Mouse (Mus musculus): ENCODE measurements around the gene Stk10. TPM values are rescaled to one million over a fixed set of nuclear protein-coding genes. Genes with fewer than 3 reads are reported as not detected.

Stk10 gene
- total RNA-seq, 2 experiments from 2014 or later: 7.5 to 8.3 TPM

- no peak for DNase-seq (ENCODE audit: low spot score in 2 of 2)
Observed at GRCm38 (mm10) chr11:32626079-32626478, 93.0 kb downstream of the Stk10 start.

DNA sequence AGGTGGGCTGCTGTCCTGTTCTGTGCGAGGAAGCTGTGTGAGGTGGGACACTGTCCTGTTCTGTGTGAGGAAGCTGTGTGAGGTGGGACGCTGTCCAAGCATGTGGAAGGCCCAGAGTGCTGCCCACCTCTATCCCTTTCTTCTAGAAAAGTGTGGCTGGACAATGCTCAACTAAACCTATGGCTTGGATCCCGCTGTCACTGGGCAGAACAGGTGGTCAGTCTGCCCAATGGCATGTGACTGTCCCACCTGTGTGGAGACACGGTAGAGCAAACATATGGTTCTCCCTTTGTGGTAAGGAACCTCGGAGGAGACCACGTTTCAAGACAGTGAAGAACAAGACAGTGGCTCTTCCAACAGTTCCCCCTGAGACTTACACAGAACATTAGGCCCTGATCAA, 94.8 kb downstream of the Stk10 start:
- no peak for DNase-seq (ENCODE audit: low spot score in 2 of 2)

DNA sequence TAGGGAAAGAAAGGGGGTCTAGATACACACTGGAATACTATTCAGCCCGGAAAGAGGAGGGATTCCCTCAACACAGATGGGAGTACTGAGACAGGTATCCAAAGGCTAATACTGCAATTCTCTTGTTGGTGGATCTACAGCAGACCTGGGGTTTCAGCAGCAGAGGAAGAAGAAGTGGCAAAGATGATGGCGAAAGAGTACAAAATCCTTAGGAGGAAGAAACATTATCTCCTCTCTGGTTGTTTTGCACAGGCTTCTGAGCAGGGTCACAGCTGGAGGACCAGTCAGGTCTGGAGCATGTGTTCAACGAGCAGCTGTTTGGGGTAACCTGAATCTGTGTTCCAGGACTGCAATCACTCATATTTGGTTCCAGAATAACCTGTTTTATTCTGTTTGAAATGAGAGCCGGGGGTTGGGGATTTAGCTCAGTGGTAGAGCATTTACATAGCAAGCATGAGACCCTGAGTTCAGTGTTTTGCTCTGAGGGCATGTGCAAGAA, 96.7 kb downstream of the Stk10 start:
- DNase-seq (ENCODE audit: low spot score in 2 of 2): no peak

DNA sequence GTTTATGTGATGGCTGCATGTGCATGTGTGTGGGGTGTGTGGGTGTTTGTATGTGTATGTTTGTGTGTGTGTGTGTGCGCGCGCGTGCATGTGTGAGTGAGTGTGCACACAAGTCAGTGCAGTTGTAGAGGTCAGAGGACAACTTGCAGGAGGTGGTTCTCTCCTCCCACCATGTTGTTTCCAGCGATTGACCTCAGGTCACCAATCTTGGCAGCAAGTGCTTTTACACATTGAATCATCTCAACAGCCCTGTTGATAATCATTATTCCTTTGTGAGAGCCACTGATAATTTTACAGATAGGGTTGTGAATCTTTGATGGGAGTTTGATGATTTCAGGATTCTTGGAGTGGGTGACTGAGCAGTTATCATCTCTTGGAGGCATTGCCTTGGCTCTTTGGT, 99.6 kb downstream of the Stk10 start:
- DNase-seq (ENCODE audit: low spot score in 2 of 2): no peak

GRCm38 (mm10) chr11:32633542-32633941, 100.4 kb downstream of the Stk10 start:
- no peak for DNase-seq (ENCODE audit: low spot score in 2 of 2)

- DNase-seq (ENCODE audit: low spot score in 2 of 2): no peak
Observed at GRCm38 (mm10) chr11:32634143-32634542, 101.0 kb downstream of the Stk10 start.

DNA sequence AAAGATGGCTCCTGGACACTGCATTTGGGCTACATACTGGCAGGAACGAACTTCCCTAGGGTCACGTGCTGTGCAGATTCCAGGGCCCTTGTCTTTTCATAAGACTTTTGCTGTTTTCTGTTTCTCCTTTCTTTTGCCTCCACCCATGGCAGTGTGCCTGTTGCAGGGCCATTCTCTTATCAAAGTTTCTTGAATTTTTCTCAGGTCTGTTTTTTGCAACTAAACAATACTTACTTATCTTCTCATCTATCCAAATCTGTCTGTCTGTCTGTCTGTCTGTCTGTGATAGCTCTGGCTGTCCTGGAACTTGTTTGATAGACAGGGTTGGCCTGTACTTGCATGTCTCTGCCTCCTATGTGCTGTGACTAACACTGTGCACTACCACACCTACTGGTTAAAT, 101.7 kb downstream of the Stk10 start:
- DNase-seq (ENCODE audit: low spot score in 2 of 2): no peak

DNA sequence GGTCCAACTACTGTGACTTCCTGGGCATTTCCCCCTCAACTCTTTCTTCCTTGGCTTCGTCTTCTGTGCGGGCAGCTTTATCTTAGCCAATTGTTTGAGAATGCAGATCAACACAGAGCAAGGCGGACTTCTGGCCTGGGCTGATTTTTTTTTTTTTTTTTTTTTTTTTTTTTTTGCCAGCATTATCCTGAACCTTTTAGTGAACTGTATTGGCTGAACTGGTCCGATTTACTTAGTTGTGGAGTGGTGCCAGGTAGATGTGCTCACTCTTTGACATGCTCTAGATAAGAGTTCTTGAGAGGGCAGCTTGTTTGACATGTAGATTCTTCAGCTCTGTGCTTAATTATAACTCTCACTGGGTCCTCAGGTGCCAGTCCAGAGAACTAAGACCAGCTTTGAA, 103.2 kb downstream of the Stk10 start:
- DNase-seq (ENCODE audit: low spot score in 2 of 2): no peak

GRCm38 (mm10) chr11:32638521-32639255, 105.6 kb downstream of the Stk10 start:
- DNase-seq (ENCODE audit: low spot score in 2 of 2): no peak

- DNase-seq (ENCODE audit: low spot score in 2 of 2): no peak
Observed at GRCm38 (mm10) chr11:32640617-32641016, 107.5 kb downstream of the Stk10 start.

- DNase-seq (ENCODE audit: low spot score in 2 of 2): peak; percentile 96 to 98
Observed at GRCm38 (mm10) chr11:32642249-32642876, 109.3 kb downstream of the Stk10 start, which contains the start of gene Fbxw11. Gene Fbxw11 (plus strand): TSS chr11:32642724.

GRCm38 (mm10) chr11:32642899-32643886, 110.1 kb downstream of the Stk10 start:
- peak; percentile 46 to 57 for DNase-seq (ENCODE audit: low spot score in 2 of 2)

DNA sequence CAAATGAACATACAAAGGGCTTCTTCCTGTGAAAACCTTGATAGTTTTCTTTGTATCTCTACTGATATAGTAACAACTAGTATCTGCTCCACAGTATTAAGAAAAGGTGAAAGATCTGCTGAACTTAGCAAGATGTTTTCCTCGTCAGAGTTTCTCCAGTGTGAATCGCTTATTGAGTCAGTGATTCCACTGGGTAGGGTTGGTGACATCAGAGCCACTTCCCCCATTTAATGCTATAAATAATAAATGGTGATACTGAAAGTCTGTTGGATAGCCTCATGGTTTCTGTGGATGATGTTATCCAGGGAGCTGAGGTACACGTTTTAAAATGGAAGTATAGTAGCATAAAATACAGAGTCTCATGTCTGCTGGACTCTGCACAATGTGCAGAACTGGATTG, 110.9 kb downstream of the Stk10 start:
- DNase-seq (ENCODE audit: low spot score in 2 of 2): no peak

DNA sequence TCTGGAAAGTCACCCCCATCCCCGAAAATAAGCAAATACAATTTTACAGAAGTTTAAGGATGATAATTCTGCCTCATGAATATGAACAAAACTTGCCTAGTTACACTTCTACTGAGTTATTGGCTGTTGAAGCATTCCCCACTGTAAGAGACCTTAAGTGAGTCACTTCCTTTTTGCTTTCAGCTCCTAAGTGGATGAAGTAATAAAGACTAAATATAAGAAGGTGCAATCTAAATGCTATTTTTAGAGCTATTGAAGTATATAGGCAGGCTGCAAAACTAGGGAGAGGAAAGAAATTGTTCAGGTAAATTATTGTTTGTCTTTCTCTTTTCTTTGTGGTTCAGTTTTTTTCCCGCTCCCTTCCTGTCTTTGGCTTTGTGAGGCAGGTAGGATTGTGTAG, 114.2 kb downstream of the Stk10 start:
- no peak for DNase-seq (ENCODE audit: low spot score in 2 of 2)

GRCm38 (mm10) chr11:32650236-32650749, 117.2 kb downstream of the Stk10 start:
- no peak for DNase-seq (ENCODE audit: low spot score in 2 of 2)

DNA sequence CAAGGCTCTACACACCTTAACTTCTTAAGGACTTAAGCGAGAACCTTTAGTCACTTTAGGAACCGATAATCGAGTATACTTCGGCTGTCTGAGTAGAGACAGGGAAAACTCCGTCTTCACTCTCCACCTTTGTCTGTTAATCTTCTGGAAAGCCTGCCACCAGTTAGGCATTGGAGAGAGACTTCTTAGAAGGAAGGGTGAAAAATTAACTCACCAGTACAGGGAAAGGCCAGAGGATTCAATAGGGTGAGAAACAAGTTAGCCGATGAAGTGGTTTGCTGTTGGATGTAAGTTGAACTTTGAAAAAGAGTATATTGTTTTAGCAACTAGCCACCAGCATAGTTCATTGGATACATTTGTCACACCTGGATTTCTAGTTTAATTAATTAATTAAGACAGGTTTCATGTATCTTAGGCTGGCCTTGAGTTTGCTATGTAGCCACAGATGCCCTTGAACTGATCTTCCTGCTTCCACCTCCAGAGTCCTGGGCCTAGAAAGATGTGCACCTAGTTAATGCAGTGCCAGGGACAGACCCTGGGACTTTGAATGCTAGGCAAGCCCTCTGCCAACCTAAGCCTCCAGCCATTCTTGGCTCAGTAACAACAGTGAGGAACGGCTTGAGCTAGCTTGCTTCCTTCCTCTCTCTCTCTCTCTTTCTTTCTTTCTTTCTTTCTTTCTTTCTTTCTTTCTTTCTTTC, 117.9 kb downstream of the Stk10 start:
- no peak for DNase-seq (ENCODE audit: low spot score in 2 of 2)

- DNase-seq (ENCODE audit: low spot score in 2 of 2): no peak
Observed at GRCm38 (mm10) chr11:32651723-32652122, 118.6 kb downstream of the Stk10 start.

GRCm38 (mm10) chr11:32662082-32662656, 129.1 kb downstream of the Stk10 start:
- DNase-seq (ENCODE audit: low spot score in 2 of 2): peak in 1 of 2 experiments; percentile 69

DNA sequence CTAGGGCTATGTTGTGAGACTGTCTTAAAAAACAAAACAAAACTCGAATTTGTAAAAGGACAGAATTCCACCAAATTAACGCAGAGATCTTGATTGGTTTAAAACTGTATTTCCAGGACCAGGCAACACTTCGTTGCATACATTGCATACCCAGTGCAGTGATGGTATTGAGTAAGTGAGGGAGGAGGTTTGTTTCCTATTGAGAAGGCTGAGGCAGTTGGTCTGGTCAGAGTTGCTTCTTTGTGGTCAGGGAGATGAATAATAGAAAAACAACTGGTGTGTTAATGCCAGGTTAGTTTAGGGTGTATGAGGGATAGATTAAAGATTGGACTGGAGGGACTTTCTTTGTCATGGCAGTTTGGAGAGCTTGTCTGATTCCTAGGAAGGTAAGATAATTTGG, 132.5 kb downstream of the Stk10 start:
- no peak for DNase-seq (ENCODE audit: low spot score in 2 of 2)

GRCm38 (mm10) chr11:32666983-32667382, 133.9 kb downstream of the Stk10 start:
- DNase-seq (ENCODE audit: low spot score in 2 of 2): no peak

Measured in layer of hippocampus, postnatal 14 days (tissue).